Mouse (Mus musculus) lung, postnatal 14 days (tissue): Measurements from ENCODE around the gene Gm5148.

Source experiments
- DNase-seq: peaks from one replicate; pipeline ENCODE4 v3.0.0; 2021

The Gm5148 gene

GRCm38 (mm10) chr3:37735166-37735565 lies 10.9 kb upstream of the Gm5148 start:
- DNase-seq, result no peak

DNA sequence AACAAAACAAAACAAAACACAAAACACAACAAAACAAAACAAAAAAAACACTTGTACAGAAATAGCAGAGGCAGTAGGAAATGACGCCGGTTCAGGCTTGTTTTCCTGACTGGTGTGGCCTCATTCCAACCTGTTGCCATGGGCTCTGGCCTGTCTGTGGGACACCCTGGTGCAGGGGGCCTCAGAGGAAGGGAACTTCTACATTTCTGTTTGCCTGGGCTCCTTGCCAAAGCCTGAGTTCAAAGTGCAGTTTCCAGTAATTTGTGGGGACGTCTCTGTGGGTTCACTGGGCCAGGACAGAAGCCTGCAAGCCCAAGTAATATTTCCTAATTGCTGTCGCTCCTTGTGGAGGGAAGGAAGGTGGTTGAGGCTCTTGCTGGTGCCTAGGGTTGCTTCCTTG lies 4.9 kb upstream of the Gm5148 start:
- DNase-seq, result peak; percentile 70

- DNase-seq, result no peak
Observed at GRCm38 (mm10) chr3:37728112-37729100, 4.1 kb upstream of the Gm5148 start.

DNA sequence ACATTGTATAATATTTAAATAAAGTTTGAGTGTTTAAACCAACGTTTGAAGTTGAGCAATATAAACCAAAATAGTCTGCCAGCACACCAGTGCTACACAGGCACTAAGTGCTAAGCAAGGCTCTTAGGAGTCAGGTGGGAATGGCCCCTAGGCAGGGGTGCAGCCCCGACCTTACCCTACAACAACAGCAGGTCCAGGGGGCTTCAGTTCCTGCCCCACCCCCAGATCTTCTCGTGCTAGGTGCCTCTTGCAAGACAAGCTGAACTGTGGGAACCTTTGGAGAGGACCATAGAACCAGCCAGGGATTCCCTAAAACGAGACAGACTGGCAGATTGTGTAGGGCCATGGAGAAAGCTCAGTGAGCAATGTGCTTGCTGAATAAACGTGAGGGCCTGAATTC lies 3.1 kb upstream of the Gm5148 start:
- no peak for DNase-seq

DNA sequence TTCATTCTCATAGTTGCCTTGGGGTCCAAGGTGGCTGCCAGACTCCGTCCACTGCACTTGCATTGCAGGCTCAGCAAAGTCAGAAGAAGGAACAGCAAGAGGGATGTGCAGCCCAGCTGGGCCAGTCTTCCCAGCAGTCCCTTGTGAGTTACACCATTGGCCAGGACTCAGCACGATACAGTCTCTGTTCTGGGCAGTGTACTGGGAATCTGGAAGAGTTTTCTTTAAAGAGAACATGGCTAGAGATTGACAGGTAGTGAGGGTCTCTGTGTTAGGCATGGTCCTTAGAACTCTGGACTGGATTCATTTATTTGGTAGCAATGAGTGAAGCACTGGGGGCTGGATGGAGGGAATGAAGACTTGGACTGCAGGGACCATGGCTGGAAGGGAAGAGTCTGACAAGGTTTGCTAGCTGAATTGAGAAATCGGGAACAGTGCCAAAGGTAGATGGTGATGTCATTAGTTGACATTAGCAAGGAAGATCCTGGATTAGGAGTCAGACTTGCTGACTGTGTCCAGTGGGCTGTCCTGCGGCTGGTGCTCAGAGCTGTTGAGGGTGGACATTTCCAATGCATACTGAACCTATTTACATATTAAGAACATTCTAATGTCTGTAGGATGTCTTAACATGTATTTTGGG lies 2.3 kb upstream of the Gm5148 start:
- no peak for DNase-seq

GRCm38 (mm10) chr3:37724946-37725735 lies 851 bp upstream of the Gm5148 start:
- DNase-seq, result no peak

GRCm38 (mm10) chr3:37723662-37724170 lies 574 bp downstream of the Gm5148 start:
- DNase-seq, result no peak

GRCm38 (mm10) chr3:37723061-37723521 lies 1.2 kb downstream of the Gm5148 start:
- peak; percentile 36 for DNase-seq

- no peak for DNase-seq
Observed at GRCm38 (mm10) chr3:37722487-37723060, 1.7 kb downstream of the Gm5148 start.

- no peak for DNase-seq
Observed at GRCm38 (mm10) chr3:37716992-37717391, 7.3 kb downstream of the Gm5148 start.

DNA sequence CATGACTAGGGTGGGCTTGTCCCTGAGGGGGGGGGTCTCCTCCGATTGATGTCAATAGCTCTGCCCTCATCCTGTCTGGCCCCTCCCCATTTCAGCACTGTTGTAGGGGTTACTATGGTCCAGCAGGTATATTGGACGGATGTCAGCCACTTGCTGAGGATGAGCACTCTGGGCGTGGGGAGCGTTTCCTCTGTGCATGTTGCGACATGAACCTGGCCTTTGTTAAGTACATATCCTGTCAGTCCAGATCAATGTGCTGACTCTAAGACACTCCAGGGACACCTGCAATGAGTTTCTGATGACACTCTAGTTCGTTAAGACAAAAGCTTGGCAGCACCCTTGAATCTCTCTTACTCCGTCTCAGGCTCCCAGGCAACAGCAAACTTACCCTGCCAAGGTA lies 8.6 kb downstream of the Gm5148 start:
- DNase-seq, result no peak

- DNase-seq, result peak; percentile 74
Observed at GRCm38 (mm10) chr3:37712501-37712900, 11.8 kb downstream of the Gm5148 start.

GRCm38 (mm10) chr3:37711639-37712038 lies 12.7 kb downstream of the Gm5148 start:
- DNase-seq, result no peak

GRCm38 (mm10) chr3:37707801-37708200 lies 16.5 kb downstream of the Gm5148 start:
- DNase-seq, result no peak

- DNase-seq, result peak; percentile 38
Observed at GRCm38 (mm10) chr3:37706439-37706838, 17.9 kb downstream of the Gm5148 start.

DNA sequence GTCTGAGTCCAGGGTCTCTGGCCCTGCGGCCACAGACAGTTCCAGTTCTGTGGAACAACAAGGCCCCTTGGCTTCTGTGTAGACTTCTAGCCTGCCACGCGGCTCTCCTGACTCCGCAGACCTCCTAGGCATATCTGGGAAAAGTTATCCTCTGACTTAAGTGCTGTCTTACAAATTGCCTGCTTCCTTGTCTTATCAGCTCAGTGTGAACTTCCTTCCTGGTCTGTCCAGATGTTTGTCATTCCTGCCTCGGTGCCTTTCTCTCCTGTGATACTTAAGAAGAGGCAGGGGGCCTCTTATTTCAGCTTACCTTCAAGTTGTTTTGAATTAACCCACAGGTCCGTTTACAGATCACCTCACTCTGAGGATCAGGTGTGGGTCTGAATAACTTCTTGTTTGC lies 18.9 kb downstream of the Gm5148 start:
- DNase-seq, result no peak

DNA sequence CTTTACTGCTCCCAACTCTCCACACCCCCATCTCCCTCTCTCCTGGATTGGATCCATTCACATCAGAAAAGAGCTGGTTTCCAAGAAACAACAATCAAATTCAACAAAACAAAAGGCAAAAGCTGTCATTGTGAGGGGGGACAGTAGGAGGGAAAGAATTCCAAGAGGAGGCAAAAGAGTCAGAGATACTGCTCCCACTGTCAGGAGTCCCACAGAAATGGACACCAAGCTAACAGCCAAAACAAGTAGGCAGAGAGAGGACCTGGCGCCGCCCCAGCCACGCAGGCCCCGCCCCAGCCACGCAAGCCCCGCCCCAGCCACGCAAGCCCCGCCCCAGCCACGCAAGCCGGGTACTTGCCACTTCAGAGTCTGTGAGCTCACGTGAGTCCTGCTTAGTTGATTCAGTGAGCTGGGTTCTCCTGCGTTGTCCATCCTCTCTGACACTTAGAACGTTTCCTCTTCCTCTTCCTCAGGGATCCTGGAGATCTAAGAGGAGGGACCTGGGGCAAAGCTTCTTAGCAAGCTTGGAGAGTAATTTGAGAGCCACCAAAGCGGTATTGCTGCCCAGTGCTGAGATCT lies 19.5 kb downstream of the Gm5148 start:
- DNase-seq, result peak; percentile 54

DNA sequence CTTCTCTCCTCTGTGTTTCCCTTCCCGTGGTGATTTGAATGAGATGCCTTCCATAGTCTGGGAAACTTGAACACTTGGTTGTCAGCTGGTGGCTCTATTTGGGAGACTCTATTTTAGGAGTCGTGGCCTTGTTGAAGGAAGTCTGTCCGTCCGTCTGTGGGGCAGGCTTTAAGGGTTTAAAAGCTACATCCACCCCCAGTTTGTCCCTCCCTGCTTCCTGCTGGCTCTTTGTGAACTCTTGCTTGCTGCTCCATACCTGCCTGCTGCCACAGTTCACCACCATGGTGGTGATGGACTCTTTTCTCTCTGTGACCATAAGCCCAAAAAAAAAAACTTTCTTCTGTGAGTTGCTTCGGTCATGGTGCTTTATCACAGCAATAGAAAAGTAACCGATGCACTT lies 21.2 kb downstream of the Gm5148 start:
- DNase-seq, result no peak

DNA sequence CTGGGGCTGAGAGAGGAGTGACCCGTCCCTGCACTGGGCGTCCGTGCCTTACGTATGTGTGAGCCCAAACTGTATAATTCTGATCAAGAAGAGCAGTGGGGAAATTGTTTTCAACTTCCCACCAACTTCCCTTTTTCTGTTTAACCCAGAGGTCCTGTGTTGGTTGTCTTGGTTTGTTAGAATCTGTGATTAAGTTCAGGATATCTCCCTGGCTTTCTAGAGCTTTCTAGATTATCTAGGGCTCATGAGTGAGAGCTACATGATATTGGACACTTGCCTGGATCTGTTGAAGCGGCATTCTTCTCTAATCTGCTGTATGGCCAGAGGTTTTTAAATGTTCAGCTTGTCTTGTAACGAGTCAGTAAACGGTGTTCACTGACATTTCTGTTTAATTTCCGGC lies 30.7 kb downstream of the Gm5148 start:
- no peak for DNase-seq

DNA sequence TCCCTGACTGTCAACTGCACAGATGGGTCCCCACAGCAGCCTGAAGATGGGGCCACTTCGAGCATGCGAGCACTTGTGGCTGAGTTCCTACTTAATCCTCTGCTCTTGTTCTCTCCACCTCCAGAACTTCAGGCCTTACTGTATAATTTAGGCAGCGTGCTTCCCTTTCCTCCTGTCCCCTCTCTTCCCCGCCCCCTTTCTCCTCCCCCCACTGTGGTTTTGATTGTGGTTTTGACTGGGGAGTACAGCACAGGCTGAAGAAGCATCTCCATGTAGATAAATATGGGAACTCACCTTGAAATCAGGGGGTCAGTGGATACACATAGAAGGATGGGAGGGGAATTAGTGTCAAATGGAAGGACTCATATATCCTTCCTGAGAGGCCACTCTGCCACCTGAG lies 31.3 kb downstream of the Gm5148 start:
- DNase-seq, result no peak

GRCm38 (mm10) chr3:37687158-37687980 lies 36.9 kb downstream of the Gm5148 start:
- peak; percentile 88 for DNase-seq
